Mouse (Mus musculus): ENCODE data around the gene Cpsf3.

Gene Cpsf3

DNA sequence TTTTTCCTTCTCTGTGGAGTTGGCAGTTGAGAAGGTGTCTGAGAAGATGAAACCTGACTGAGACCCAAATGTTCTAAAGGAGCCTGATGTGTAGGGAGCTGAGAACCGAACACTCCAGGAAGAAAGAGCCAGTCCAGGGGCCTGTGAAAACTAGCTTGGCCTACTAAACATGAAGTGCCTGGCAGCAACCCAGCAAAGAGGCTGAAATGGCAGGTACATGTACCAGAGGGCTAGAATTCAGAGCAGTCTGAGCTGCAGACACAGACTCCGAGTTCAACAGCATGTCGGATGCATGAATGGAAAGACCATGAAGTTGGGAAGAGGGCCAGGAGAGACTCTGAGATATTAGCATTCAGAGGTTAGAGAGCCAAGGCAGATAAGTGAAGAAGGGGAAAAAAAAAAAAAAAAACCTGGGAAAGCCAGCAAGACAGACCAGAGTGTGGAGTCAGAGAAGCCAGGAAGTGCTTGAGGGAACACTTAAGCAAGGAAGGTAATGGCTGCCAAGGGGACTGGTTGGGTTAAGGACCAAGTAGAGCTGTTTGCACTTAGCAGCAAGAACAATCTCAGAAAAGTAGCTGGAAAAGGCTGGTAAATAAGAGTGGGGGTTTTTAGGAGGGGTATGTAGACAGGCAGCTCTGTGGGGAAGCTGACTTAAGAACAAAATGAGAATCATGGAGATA is 3.7 kb downstream of the Cpsf3 start:
- DNase-seq (ENCODE audit: low read depth, low spot score) = no peak

DNA sequence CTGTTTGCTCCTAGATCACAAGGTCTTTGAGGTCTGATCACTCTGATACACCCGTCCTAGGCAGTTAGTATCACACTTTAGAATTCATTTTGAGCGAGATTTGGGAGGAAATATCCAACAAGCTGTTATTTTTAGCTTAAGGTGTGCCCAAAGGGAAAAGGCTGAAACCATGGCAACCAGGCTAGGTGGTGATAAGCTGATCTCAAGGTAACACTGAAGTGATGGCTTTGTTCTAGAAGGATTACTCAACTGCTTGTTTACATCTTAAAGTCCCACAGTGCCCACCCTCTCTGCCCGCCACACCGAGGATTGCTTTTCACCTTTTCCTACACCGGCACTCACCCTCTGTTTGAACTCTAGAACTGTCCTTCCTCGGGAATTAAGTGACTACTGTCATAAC is 4.5 kb downstream of the Cpsf3 start:
- no peak for DNase-seq (ENCODE audit: low read depth, low spot score)

DNA sequence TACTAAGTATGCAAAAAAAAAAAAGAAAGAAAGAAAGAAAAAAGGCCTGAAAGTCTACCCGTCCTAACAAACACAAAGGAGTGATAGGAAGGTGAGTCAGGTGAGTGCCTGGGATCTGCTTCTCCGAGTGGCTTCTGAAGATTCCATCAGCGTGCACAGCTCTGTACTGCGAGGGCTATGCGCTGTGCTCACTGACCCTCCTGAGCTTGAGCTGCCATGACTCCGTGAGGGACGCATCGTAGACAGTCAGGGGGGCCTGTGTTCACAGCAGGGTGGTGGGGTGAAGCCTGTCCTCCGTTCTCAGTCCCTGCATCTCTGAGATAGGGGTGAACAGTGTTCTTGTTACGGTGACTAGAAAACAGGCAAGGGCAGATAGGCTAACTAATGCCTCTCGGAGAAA is 13.7 kb downstream of the Cpsf3 start:
- no peak for DNase-seq (ENCODE audit: low read depth, low spot score)

DNA sequence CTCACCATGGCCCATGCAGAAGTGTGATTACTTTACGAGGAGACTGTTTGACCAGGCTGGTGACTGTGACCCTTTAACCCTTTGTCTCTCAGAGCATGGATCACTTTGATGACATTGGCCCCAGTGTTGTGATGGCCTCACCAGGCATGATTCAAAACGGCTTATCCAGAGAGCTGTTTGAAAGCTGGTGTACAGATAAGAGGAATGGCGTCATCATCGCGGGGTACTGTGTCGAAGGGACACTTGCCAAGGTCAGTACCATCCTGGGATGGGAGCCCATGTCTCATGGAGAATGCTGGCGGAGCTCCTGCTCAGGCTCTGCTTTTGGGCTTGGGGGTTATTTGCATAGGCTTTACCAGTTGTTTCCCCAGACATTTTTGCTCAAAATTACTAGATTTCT is 16.1 kb downstream of the Cpsf3 start:
- no peak for DNase-seq (ENCODE audit: low read depth, low spot score)

DNA sequence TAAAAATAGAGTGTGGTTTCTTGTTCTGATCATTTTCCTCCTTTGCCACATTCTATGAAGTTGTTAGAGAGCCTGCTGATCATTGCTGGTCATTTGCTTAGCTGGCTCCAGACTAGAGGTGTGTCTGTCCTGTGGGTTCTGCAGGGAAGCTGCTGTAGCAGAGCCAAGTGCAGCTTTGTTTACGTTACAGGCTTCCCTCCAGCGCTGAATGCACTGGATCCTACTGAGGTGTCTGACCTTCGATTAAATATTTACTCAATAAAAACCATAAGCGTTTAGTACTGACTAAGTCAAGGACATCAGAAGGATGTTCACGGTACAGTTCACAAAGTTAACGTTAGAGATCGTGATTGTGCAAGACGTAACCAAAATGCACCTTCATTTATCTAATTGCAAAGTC is 16.7 kb downstream of the Cpsf3 start:
- no peak for DNase-seq (ENCODE audit: low read depth, low spot score)

DNA sequence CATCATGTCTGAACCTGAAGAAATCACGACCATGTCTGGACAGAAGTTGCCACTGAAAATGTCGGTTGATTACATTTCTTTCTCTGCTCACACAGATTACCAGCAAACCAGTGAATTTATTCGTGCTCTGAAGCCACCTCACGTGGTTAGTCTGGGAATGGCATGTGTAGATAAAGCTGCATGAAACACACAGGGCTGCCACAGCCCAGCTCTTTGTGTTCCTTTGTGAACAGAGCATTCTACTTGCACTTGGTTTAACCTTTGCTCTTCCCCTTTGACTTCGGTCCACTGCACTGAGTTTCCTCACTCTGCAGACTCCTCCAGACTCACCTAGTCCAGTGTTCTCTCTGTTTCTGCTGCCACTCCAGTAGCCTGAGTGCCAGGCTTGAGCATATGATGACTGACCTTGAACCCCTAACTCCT is 17.2 kb downstream of the Cpsf3 start:
- DNase-seq (ENCODE audit: low read depth, low spot score) = no peak

DNA sequence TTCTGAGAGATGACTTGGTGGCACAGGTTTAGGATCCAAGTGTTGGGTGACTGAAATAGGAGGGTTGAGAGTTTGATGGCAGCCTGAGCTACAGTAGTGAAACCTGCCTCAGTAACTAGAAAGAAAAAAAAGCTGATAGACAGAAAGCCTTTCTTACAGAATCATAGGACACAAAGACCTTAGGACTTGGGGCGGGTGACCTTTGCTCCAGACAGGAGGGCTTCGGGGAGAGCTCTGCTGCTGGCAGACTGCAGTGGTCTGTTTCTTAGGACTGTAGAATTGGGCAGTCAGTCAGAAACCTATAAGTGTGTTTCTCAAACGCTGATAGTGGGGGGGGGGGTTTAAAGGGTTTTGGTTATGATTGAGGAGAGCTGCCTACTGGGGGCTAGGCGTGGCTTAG is 20.6 kb downstream of the Cpsf3 start:
- DNase-seq (ENCODE audit: low read depth, low spot score) = no peak

DNA sequence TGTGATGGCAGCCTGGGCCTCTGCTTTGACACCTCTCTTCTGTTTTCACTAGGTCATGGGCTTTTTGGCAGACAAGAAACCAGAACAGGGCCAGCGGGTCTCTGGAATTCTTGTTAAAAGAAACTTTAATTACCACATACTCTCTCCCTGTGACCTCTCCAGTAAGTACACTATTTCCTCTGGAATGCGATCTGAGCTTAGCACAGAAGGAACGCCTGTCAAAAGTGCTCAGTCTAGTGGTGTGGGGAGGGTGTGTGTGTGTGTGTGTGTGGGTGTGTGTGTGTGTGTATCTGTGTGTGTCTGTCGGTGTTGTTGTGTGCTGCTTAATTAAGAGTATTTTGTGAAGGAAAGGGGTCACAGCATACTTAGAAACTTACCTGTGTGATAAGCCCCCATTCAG is 21.5 kb downstream of the Cpsf3 start:
- DNase-seq (ENCODE audit: low read depth, low spot score) = no peak

DNA sequence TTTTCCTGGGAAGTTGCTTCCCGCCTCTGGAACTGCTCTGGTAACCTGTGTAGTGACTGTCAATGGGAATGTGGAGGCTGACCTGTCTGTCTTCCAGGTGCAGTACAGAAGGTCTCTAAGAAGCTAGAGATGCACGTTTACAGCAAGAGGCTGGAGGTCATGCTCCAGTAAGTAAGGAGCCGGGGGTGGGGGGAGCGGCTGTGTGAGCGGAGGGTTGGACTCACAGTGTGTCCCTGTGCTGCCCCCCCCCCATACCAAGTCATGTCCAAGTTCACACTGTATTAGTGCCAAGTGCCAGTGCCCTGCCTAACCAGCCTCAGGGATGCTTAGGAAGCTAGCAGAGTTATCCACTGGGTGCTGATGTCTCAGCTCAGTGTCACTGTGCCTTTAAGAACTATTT is 27.0 kb downstream of the Cpsf3 start:
- no peak for DNase-seq (ENCODE audit: low read depth, low spot score)

DNA sequence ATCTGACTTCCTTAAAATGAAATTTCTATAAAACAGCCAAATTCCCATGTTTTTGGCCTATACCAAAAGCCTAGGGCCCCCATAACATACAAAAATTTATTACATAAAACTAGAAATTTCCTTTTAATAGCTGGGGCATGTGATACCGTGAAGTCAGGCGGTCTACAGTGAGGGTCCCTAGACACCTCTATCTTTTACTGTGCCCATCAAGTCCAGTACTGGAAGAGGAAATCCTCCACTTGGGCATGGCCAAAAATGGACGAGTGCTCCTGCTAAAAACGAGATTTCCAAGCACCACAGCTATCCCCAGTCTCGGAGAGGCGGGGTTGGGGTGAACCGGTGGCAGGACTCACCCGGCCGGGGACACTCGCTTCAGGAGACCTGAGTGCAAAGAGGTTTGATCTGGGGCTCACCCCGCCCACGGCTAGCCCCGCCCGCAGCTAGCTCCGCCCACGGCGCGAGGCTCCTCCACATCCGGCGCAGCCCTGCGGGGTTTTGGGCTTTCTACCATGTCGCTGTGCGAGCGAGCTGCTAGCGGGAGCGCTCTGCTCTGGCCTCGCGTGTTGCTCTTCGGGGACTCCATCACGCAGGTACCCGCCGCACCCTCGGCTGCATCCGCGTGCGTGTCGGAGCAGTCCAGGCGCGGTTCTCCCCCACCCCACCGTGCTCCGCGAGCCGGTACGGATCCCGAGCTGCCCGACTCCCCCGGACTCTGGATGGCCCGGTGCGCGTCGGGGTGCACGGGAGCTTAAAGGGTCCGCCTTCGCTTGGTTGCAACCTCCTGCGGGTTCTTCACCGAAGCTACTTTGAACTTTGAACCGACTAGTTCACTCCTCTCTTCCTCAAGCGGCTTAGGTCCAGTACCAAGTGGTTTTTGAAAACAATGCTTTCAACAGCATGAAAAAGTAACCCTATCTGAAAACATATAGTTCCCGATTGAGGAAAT is 31.0 kb downstream of the Cpsf3 start, which contains the start of gene Iah1:
Gene Iah1, plus strand, starts transcription at position 467 of the 946 bp plus-strand sequence.
- DNase-seq (ENCODE audit: low read depth, low spot score) = peak; percentile 74

DNA sequence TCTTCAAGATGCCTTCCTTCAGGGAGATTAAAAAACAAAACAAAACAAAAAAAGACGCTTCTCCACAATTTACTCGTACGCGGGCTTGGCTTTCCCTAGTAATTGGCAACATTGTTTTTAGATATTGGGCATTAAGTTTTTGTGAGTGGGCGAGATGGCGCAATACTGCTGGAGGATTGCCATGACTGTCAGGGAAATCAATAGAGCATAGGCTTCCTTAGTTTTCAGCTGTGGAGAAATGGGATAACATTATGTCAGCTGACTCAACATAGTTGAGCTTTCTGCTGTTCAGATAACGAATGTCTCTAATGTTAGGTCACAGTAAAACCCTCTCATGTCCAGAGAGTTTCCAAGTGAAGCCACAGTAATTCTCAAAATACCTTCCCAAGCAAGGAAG is 31.7 kb downstream of the Cpsf3 start:
- DNase-seq (ENCODE audit: low read depth, low spot score) = no peak

DNA sequence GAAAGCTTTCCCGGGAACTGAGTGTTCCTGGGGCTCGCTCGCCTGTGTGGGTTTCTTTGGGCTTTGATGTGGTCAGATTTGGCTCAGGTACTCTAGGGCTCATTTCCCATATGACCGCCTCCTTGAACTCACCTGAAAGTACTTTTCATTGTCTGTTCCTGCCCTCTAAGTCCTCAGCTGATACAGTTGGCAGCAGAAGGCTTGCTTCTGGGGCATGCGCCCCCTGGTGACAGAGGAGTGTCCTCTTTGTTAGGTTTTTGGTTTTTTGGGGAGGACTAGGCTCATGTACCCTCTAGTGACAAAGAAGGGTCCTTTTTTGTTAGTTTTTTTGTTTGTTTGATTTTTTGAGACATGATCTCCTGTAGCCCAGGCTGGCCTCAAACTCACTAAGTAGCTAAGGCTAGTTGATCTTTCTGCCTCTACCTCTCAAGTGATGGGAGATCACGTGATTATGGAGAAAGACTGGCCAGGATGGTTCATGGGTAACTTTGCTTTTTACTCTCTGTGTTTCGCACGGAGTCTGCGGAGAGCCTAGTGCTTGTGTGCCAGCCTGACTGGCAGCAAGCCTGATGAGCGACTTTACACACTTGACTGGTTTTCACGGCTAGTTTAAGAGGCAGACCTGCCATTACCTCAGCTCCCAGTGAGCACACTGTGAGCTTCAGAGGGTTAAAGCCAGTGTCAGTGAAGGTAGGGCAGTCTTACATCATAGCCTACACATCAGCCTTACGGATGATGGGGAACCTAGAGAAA is 33.1 kb downstream of the Cpsf3 start:
- DNase-seq (ENCODE audit: low read depth, low spot score) = peak; percentile 46

DNA sequence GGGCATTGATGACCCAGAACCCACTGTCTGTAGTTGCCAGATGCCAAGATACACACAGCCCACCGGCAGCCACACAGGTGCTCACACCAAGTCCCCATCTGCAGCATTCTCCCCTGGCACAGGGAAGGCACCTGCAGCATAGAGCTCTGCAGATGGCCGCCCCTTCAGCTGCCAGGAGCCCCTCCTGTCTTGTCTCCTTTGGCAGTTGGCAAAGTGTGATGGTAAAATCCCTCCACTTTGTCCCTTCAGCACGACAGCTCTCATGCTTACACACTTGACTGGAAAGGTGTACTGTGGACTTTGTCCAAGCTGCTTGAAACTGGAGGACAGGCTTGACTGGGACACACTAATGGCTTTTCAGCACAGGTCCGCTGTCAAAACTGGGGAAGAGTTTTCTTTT is 35.1 kb downstream of the Cpsf3 start:
- no peak for DNase-seq (ENCODE audit: low read depth, low spot score)

DNA sequence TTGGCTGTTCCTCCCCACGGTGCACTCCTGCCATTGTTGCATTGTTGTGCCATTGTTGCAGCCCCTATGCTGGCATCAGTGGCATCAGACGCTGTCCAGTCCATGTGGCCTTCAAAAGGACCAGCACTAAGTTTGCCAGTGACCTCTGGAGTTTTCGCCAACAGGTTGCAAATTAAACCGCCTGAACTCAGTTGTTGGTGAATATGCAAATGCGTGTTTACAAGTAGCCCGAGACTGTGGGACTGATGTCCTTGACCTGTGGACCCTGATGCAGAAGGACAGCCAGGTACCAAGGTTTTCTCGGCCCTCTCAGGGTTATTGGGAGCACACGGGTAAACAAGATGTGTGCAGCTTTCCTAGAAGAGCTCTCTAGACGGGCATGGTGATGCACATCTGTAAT is 36.0 kb downstream of the Cpsf3 start:
- DNase-seq (ENCODE audit: low read depth, low spot score) = no peak

DNA sequence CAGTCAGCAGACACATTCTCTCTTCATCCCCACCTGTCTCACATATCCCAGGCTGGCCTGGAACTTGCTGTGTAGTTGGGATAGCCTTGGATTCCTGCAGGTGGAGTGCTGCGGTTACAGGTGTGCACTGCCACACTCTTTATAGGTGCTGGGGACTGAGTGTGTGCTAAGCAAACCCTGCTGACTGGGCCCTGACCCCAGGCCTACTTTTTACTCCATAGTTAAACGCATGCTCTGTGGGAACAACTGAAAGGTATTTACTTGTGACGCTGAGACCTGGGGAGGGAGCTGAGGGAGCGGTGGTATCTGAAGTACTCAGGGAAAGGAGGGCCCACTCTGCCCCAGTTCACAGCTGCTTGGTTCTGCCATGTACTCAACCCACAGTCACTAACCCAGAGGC is 37.1 kb downstream of the Cpsf3 start:
- DNase-seq (ENCODE audit: low read depth, low spot score) = no peak

DNA sequence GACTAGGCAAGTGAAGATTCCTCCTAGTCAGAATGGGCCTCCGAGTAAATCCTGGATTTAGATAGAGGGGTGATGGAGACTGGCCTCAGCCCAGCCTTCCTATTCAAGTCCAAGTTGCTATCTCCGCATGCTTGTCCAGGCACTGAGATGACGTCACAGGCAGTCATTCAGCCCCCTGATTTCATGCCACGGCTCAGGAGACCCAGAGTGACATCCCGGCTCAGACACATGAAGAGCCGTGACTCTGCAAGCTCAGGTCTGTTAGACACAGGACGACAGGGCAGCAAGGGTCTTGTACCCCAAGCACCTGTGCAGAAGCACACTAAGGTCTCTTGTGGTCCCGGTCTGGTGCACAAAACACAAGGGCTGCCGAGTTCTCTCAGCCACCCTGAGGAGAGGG is 37.7 kb downstream of the Cpsf3 start:
- no peak for DNase-seq (ENCODE audit: low read depth, low spot score)

DNA sequence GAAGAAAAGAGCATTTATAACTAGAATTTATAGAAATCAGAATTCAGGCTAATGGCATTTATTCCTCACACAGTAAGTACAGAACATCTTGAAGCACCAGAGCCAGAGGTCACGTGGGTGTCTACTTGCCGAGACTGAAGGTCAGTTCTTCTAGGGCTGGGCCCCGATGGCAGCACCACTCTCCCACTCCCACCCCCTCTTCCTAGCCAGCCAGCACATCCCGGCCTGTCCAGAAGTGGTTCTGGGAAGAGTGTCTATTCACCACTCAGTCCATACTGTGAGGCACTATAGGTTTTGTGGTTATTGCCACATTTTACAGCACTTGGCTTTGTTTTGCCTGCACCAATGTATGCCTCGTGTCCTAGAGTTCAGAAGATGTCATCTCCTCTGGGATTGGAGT is 38.9 kb downstream of the Cpsf3 start:
- no peak for DNase-seq (ENCODE audit: low read depth, low spot score)

DNA sequence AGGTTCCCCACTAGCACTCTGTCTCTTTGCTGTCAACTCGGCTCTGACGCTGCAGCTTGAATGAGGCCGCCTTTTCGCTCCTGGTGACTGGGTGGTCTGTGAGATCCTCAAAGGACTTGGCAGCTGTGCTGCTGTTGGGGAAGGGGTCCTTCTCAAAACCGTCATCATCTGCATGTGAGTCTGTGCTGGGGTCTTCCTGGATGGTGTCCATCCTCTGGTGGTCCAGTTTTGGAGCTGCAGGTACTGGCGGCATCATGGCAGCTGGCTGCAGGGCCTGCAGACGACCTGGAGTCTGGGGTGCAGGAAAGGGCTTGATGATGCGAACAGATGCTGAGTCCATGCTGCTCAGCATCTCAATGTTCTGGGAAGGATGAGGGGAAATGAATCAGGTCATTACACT is 40.1 kb downstream of the Cpsf3 start:
- no peak for DNase-seq (ENCODE audit: low read depth, low spot score)

DNA sequence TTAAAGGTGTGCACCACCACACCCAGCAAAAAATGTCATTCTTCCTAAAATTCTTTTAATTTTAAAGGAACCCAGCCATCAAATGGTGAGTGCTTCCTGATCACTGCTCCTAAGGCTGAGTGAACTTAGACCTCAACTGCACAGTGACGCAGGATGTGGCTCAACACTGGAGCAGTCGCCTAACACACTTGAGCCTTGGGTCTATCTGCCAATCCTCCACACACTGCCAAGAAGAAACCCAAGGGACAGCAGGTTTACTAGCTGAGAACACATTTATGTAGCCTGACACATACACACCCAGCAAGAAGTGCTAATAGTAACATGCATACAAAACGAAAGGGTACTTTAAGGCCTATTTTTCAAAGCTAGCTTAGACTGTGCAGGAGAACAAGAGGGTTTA is 41.1 kb downstream of the Cpsf3 start:
- no peak for DNase-seq (ENCODE audit: low read depth, low spot score)

DNA sequence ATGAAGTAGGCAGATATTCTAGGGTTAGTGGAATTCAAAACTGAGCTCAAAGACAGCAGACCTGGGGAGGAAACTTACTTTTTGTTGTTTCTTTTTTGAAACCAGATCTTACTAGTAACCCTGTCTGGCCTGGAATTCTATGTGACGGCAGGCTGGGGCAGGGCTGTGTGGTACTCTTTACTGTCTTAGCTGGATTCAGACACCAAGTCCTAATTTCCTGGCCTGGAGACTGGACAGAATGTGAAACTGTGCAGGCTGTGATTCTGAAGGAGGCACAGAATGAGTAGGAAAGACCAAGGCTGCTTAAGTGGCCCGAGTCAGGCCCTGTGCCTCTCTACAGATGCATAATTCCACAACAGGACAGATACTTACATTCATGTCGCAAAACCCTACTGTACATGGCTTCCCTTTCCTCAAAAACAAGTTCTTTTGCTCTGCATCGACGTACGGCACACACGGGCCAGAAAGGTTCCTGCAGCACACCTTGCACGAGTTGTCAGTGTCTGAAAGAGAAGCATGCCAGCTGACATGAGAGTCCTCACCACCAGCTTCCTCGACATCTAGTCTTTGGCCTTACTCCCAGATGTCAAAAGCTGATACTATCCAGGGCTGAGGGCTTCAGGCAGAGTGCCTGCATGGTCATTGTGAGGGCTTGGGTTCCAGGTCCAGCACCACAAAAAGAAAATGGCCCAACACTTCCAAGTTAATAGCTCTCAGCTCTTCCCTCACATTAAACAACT is 44.6 kb downstream of the Cpsf3 start:
- no peak for DNase-seq (ENCODE audit: low read depth, low spot score)

DNA sequence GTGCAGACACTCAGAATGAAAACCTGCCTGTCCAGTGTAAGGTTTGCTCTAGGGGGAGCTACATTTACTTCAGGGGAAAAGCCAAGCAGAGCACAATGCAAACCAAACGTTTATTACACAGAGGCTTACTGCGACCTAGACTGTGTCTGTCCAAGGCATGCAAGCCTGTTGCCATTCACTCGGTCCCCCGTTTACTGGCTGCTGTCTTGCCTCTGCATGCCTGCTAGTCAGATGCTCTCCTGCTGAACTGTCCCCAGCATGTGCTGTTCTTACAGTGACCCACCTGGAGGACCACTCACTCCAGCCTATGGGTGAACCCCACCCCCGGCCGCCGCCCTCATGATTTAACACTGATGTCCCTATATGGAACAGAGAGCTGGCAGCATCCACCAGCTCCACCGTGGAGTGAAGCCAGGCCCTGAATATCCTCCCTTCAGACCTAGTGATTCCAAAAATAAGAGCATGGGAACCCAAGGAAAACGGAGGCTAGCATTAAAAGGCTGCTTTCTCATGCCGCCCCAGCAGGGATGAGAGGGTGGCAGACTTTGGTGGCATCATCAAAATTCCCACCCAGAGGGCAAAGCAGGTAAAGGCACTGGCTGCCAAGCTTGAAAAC is 45.9 kb downstream of the Cpsf3 start:
- DNase-seq (ENCODE audit: low read depth, low spot score) = no peak
